Mouse (Mus musculus) layer of hippocampus, postnatal 25 days (tissue): ENCODE measurements around the gene Slc5a2. TPM values are rescaled to one million over a fixed set of nuclear protein-coding genes. Genes with fewer than 3 reads are reported as not detected.
A peak's percentile ranks its signal among the peaks of the same experiment; 100 is the strongest.

Source experiments
- DNase-seq, 2 experiments: peaks; one replicate each; pipeline ENCODE4 v3.0.0; 2022; ENCODE audit warnings: mixed read lengths in 2 of 2, low spot score in 1 of 2; ENCODE audit errors: extremely low spot score in 1 of 2
- total RNA-seq, 2 experiments: library from RNA; stranded (reverse); gene quantifications; 2 replicates each; pipeline ENCODE4 v1.2.3; 2021

Gene Slc5a2
- total RNA-seq, 2 experiments from 2014 or later = not detected

GRCm38 (mm10) chr7:128248081-128249042, 17.1 kb upstream of the Slc5a2 start:
- no peak for DNase-seq

DNA sequence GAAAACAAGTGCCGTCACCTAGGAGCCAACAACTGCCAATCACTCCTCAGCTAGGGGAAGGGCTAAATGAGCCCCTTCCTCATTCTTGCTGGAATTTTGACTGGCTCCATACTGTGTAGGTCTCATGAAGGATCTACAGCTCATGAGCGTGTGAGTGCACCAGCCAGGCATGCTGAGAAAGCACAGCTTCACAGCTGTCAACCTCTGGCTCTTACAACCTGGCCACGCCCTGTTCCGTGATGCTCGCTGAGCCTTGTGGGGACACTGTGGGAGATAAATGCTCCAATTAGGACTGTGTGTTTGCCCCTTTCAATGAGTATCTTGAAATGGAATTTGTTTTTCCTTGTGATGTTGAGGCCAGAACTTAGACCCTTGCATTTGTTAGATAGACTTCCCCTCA, 15.5 kb upstream of the Slc5a2 start:
- DNase-seq = no peak

GRCm38 (mm10) chr7:128251946-128252345, 13.5 kb upstream of the Slc5a2 start:
- no peak for DNase-seq

DNA sequence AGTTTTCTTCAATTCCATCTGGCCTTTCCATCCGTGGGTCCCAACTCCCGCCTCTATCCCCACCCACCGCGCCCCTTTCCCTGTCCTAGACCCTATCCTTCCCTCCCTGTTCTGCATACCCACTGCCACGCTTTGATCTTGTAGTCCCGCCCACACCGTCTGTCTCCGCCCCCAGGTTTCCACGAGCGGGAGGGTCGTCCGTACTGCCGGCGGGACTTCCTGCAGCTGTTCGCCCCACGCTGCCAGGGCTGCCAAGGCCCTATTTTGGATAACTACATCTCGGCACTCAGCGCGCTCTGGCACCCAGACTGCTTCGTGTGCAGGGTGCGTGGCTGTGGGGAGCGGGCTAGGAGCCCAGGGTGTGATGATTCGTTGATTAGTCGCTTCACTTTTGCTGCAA, 12.8 kb upstream of the Slc5a2 start:
- peak; percentile 46 for DNase-seq

DNA sequence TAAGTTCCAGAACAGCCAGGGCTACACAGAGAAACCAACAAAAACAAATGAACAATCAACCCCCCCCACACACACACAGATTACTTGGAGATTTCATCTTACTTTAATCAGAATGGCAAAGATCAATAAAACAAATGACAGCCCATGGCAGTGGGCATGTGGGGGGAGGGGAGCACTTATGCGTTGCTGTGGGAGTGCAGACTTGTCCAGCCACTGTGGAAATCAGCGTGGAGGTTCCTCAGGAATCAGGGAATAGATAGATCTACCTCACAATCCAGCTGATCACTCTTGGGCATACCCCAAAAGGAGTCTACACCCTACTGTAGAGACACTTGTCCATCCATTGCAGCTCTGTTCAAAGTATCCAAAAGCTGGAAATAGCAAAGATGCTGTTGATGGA, 10.5 kb upstream of the Slc5a2 start:
- DNase-seq = no peak

DNA sequence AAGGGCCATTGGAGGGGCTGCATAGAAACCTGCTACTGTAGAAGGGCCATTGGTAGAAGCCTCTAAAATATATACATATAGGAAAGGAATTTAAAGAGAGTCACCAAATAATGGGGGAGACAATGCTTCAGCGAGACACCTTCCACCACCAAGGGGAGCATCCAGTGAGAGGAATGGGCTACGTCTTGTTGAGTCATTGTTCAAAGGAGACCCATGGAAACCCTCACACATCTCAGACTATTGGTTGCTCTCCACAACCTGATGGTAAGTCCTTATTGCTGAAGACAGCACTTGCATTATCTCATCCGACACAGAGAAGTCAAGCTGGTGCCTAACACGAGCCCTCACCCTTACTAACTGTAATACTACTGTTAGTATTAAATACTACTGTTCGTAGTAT, 9.7 kb upstream of the Slc5a2 start:
- no peak for DNase-seq

GRCm38 (mm10) chr7:128256783-128257334, 8.6 kb upstream of the Slc5a2 start:
- no peak for DNase-seq

DNA sequence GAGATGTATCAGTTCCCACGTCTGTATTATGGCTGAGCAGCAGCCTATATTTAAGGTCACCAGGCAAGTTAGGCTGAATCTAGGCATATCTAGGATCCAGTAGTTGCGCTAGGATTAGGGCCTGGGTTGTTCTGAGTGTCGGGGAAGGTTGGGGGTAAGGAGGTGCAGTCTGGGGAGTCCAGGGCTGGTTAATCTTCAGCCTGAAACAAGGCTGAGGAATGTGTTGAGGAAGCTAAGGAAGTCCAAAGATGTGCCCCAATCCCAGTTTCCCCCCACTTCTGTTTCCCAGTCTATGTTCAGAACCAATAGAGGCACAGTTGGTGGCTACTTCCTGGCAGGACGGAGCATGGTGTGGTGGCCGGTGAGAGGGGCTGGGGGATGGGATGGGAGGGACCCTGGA, 599 bp downstream of the Slc5a2 start:
- no peak for DNase-seq

- no peak for DNase-seq
Observed at GRCm38 (mm10) chr7:128267391-128267790, 1.9 kb downstream of the Slc5a2 start.

DNA sequence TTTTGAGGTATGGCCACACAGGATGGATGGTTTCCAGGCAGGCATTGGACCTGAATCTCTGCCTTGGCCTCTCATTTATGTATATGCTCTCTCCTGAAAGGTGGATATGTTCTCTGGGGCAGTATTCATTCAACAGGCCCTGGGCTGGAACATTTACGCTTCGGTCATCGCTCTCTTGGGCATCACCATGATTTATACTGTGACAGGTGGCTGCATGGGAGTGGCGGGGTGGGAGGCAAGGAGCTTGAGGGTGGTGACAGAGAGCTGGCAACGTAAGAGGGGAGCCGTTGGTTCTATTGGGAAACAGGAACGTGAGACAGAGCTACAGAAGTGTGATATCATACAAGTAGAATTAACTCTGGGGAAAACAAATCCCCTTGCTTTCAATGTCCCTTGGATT, 2.4 kb downstream of the Slc5a2 start:
- DNase-seq = no peak

- DNase-seq = no peak
Observed at GRCm38 (mm10) chr7:128270431-128270850, 5.0 kb downstream of the Slc5a2 start.

DNA sequence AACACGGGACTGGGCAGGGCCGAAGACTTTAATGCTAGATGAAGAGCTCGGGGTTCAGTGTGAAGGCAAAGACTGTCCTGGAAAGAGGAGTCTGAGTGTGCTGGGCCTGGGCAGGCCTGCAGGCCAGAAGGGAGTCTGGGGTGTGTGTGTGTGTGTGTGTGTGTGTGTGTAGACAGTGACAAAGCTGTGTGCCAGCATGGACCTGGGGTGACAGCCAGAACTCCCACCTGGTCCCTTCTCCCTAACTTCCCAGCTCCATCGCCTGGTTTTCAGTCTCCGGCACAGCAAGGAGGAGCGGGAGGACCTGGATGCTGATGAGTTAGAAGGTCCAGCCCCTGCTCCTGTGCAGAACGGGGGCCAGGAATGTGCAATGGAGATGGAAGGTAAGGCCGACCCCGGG, 6.0 kb downstream of the Slc5a2 start:
- no peak for DNase-seq

DNA sequence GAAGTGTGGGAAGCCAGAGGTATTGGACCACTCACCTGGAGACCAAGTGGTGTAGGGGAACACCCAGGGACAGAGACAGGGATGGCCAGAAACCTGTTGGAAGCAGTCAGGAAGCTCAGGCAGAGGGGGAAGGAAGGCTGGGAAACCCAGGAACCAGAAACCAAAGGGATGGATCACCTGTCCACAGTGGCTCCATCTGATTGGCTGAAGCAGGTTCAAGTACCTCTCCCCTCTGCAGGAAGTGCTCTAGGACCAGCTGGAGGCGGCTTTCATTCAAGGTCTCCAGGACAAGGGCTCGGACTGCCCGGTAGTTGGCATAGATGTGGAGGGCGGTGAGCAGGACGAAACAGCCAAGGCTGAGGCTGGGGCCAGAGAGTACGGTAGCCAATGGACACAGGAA, 10.6 kb downstream of the Slc5a2 start:
- DNase-seq = no peak

- no peak for DNase-seq
Observed at GRCm38 (mm10) chr7:128279750-128280149, 14.3 kb downstream of the Slc5a2 start.

GRCm38 (mm10) chr7:128281765-128282164, 16.3 kb downstream of the Slc5a2 start:
- DNase-seq = no peak

DNA sequence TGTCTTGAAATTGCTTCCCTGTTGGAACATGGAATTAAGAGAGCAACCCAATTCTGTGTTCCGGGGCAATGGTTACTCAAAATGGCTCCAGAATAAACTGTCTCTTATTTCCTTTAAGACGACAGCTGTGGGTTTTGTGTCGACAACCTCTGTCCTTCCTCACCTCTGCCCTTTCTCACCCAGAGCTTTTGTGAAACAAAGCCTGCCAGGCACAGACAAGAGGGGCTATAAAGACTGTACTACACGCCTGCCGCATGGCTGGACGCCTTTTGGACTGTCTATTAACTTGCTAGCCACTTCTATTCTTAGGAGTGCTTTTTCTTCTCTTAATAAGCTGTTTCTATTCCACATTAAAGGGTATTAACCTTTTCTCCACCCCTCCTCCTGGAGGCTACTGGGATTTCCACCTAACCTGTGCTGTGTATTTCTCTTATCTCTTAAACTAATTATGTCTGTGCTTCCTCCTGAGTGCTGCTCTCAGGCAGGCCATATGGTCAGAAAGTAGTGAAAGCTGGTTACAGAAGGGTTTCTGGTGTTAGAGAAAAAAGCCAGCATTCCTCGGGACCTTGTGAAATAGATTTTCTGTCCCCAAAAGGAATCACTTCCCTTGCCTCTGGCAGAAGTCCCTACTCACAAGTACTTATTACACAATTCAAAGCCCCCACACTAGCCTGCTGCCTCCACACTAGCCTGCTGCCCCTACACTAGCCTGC, 17.2 kb downstream of the Slc5a2 start:
- no peak for DNase-seq

GRCm38 (mm10) chr7:128284047-128284446, 18.6 kb downstream of the Slc5a2 start:
- no peak for DNase-seq

- DNase-seq = no peak
Observed at GRCm38 (mm10) chr7:128285060-128285459, 19.6 kb downstream of the Slc5a2 start.

DNA sequence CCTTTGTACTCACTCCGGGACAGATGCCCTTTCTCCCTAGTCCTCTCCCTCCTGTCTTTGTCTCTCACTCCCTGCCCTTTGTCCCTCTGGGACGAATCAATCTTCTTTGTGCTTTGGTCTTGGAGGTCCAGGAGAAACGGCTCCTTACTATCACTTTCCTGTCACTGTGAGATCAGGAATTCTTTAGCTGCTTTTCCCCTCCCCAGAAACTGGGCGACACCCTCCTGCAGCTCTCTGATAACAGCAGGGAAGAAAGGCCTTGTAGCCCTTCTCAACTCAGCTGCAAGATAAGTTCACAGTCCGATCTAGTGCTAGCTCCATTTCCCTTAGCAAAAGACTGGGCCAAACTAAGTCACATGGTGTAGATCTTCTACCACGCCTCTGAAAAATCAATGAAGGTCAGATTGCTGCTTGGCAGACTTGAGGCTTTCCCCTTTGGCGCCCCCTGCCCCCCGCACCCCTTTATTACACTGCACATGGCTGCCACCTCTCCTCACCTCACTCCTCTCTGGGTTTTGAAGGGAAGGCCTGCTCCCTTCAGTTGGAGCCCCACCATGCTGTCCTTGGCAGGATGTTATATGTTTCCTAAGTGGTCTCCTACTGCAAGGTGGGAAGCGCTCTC, 23.6 kb downstream of the Slc5a2 start:
- DNase-seq = no peak

- no peak for DNase-seq
Observed at GRCm38 (mm10) chr7:128294785-128295184, 29.3 kb downstream of the Slc5a2 start.

GRCm38 (mm10) chr7:128296514-128296913, 31.1 kb downstream of the Slc5a2 start:
- DNase-seq = no peak
